22 mouse cellular contexts compared by ENCODE assay signal in the genomic region with DNA sequence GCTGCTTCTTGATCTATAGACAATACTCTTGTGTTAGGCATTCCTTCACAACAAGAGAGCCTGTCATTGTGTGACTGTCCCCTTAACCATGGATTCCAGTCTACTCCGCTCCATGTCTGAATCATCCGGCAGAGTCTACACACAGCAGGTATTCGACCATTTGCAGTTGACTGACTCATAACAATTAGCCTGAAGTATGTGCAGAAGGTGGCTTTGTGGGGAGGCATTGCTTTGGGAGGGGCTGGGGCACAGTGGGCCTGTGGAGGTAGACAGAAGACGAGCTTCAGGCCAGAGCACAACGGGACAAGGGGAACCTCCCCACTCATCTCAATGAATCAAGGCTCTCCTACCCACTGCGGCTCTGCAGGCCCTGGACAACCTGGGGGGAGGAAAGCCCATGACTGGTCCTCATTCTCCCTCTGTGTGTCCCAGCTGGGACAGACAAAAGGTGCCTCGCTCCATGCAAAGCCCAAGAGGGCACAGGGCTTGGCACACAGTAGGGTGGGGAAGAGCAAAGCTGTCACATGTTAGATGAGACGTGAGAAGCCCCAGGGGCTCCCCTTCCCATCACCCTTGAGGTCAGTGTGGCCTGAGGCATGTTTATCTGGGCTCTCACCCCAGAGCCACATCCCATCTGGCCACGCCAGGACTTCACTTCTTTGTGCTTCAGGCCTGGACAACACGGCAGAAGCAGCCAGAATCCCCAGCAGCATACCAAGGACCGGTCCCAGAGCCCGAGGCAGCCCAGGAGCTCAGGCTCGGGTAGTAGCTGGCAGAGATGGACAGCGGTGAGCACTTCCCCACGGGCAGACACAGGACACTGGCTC. TPM values are rescaled to one million over a fixed set of nuclear protein-coding genes. Genes with fewer than 3 reads are reported as not detected.
A peak's percentile ranks its signal among the peaks of the same experiment; 100 is the strongest.
DNase-seq lines count a peak whose midpoint lies in the region; ATAC-seq and TF ChIP-seq lines count a peak whose summit lies in the region.
"Had no signal": no experiment of that assay in that cellular context is flagged by ENCODE, and none has a peak within 500 bp of the region (broad histone marks: within the 10 kb centered on the region; RNA-seq: fewer than 3 reads in every experiment).

No protein-coding gene starts in this region.

- no peak for DNase-seq in forebrain, postnatal 0 days
- no peak for DNase-seq in Patski (ENCODE audit: low read depth, low spot score)
- DNase-seq in stomach, postnatal 0 days (ENCODE audit: low spot score) = no peak
- no peak for DNase-seq in kidney, postnatal 14 days
- DNase-seq: adrenal gland, postnatal 14 days; layer of hippocampus, adult 9-11 months; liver; right cerebral cortex, adult 18-20 months; spleen, adult 18-20 months had no signal

- peak overlapping the region; percentile 12; the same call in 1 of the 2 replicates for H3K9ac ChIP-seq in forebrain, embryonic 12.5 days
- no peak overlapping the region for H3K9ac ChIP-seq in forebrain, postnatal 0 days
- no peak overlapping the region for H3K9ac ChIP-seq in midbrain, embryonic 12.5 days (replicated peaks)
- H3K9ac ChIP-seq in midbrain, embryonic 16.5 days (ENCODE audit: low read depth, low read length) = no peak overlapping the region
- H3K9ac ChIP-seq in stomach, postnatal 0 days (ENCODE audit: low read length) = no peak overlapping the region
- H3K9ac ChIP-seq: heart, embryonic 15.5 days; hindbrain, embryonic 15.5 days; lung, embryonic 15.5 days had no signal

- peaks cover 4% of the 10 kb centered on the region; the same call in 1 of the 2 replicates for H3K4me1 ChIP-seq in forebrain, embryonic 12.5 days
- no peaks in the 10 kb centered on the region for H3K4me1 ChIP-seq in forebrain, postnatal 0 days (ENCODE audit: insufficient read depth)
- H3K4me1 ChIP-seq in midbrain, embryonic 12.5 days = no peaks in the 10 kb centered on the region
- no peaks in the 10 kb centered on the region for H3K4me1 ChIP-seq in midbrain, embryonic 16.5 days (ENCODE audit: control insufficient read depth, insufficient read depth, low read length)
- no peaks in the 10 kb centered on the region for H3K4me1 ChIP-seq in stomach, postnatal 0 days (replicated peaks; ENCODE audit: control insufficient read depth, insufficient read depth)
- H3K4me1 ChIP-seq: lung, embryonic 15.5 days had no signal

- WGBS in forebrain, embryonic 12.5 days = 70% methylated on average over 15 of the region's 15 CpGs
- WGBS in forebrain, postnatal 0 days = 72% methylated on average over 15 of the region's 15 CpGs
- 77% methylated on average over 15 of the region's 15 CpGs for WGBS in midbrain, embryonic 12.5 days
- 59% methylated on average over 15 of the region's 15 CpGs for WGBS in midbrain, embryonic 16.5 days
- WGBS in stomach, postnatal 0 days = 80% methylated on average over 15 of the region's 15 CpGs

- no peak overlapping the region for H3K4me3 ChIP-seq in forebrain, embryonic 12.5 days (replicated peaks)
- no peak overlapping the region for H3K4me3 ChIP-seq in forebrain, postnatal 0 days (ENCODE audit: low read depth, low read length)
- H3K4me3 ChIP-seq in midbrain, embryonic 12.5 days = no peak overlapping the region
- no peak overlapping the region for H3K4me3 ChIP-seq in midbrain, embryonic 16.5 days (ENCODE audit: low read depth, low read length)
- H3K4me3 ChIP-seq in stomach, postnatal 0 days (ENCODE audit: low read depth, low read length) = no peak overlapping the region
- H3K4me3 ChIP-seq: heart, embryonic 15.5 days; hindbrain, embryonic 15.5 days; lung, embryonic 15.5 days had no signal

- H3K36me3 ChIP-seq in forebrain, embryonic 12.5 days (replicated peaks) = peaks cover 62% of the 10 kb centered on the region
- peaks cover 61% of the 10 kb centered on the region for H3K36me3 ChIP-seq in forebrain, postnatal 0 days (ENCODE audit: insufficient read depth)
- H3K36me3 ChIP-seq in midbrain, embryonic 12.5 days = peaks cover 66% of the 10 kb centered on the region
- H3K36me3 ChIP-seq in midbrain, embryonic 16.5 days (ENCODE audit: control insufficient read depth, insufficient read depth, low read length) = peaks cover 46% of the 10 kb centered on the region
- H3K36me3 ChIP-seq in stomach, postnatal 0 days (ENCODE audit: control insufficient read depth, insufficient read depth, low read length) = peaks cover 50% of the 10 kb centered on the region

- H3K27ac ChIP-seq in forebrain, embryonic 12.5 days = 0 out of 2 replicates have a peak overlapping the region, but pooled peaks have one; percentile 25
- H3K27ac ChIP-seq in forebrain, postnatal 0 days (ENCODE audit: low read depth, low read length) = no peak overlapping the region
- 0 out of 2 replicates have a peak overlapping the region, but pooled peaks have one; percentile 30 for H3K27ac ChIP-seq in midbrain, embryonic 12.5 days (replicated peaks)
- H3K27ac ChIP-seq in midbrain, embryonic 16.5 days (ENCODE audit: low read length) = no peak overlapping the region
- H3K27ac ChIP-seq in stomach, postnatal 0 days (replicated peaks) = no peak overlapping the region
- H3K27ac ChIP-seq: heart, embryonic 15.5 days; hindbrain, embryonic 15.5 days; lung, embryonic 15.5 days had no signal

- POLR2A ChIA-PET in Patski (lab: Charles Lee) = interaction anchor here (0.7 to 1.2 kb wide), 3 partner anchors 12 to 192 kb away, joined by 3 to 6 read pairs (median 3); no protein-coding TSS in a partner anchor

- no peaks in the 10 kb centered on the region for H3K9me3 ChIP-seq in forebrain, embryonic 12.5 days
- no peaks in the 10 kb centered on the region for H3K9me3 ChIP-seq in forebrain, postnatal 0 days (ENCODE audit: low read length)
- no peaks in the 10 kb centered on the region for H3K9me3 ChIP-seq in midbrain, embryonic 12.5 days
- no peaks in the 10 kb centered on the region for H3K9me3 ChIP-seq in midbrain, embryonic 16.5 days (replicated peaks; ENCODE audit: control insufficient read depth, low read length, poor library complexity, severe bottlenecking)
- no peaks in the 10 kb centered on the region for H3K9me3 ChIP-seq in stomach, postnatal 0 days (ENCODE audit: control insufficient read depth, low read length)
- H3K9me3 ChIP-seq: heart, embryonic 15.5 days; hindbrain, embryonic 15.5 days; lung, embryonic 15.5 days had no signal

- in situ Hi-C loops in Patski (cut with MboI; ENCODE audit: low pct_unique_long_range_greater_than_20kb) = no loop called here

- TF ChIP-seq EP300 in stomach, postnatal 0 days (optimal IDR thresholded peaks at IDR 0.05) = no peak

- no peaks in the 10 kb centered on the region for H3K27me3 ChIP-seq in forebrain, embryonic 12.5 days
- no peaks in the 10 kb centered on the region for H3K27me3 ChIP-seq in forebrain, postnatal 0 days (ENCODE audit: insufficient read depth, low read length)
- no peaks in the 10 kb centered on the region for H3K27me3 ChIP-seq in midbrain, embryonic 12.5 days
- no peaks in the 10 kb centered on the region for H3K27me3 ChIP-seq in midbrain, embryonic 16.5 days (ENCODE audit: control insufficient read depth, insufficient read depth, low read depth, low read length)
- H3K27me3 ChIP-seq in Patski = no peaks in the 10 kb centered on the region
- no peaks in the 10 kb centered on the region for H3K27me3 ChIP-seq in stomach, postnatal 0 days (ENCODE audit: control insufficient read depth, insufficient read depth, low read length)
- H3K27me3 ChIP-seq: heart, embryonic 15.5 days; hindbrain, embryonic 15.5 days; lung, embryonic 15.5 days had no signal

- H3K4me2 ChIP-seq in forebrain, embryonic 12.5 days = no peak overlapping the region
- H3K4me2 ChIP-seq in forebrain, postnatal 0 days (ENCODE audit: low read depth) = no peak overlapping the region
- H3K4me2 ChIP-seq in midbrain, embryonic 12.5 days (replicated peaks) = no peak overlapping the region
- H3K4me2 ChIP-seq in midbrain, embryonic 16.5 days (ENCODE audit: low read length) = no peak overlapping the region
- no peak overlapping the region for H3K4me2 ChIP-seq in stomach, postnatal 0 days (replicated peaks; ENCODE audit: low read depth)
- H3K4me2 ChIP-seq: heart, embryonic 15.5 days; hindbrain, embryonic 15.5 days; lung, embryonic 15.5 days had no signal

- CTCF ChIA-PET in Patski (lab: Charles Lee) = interaction anchor here (1.0 to 1.6 kb wide), 3 partner anchors 10 to 35 kb away, joined by 3 to 7 read pairs (median 3); no protein-coding TSS in a partner anchor

- ATAC-seq in forebrain, embryonic 12.5 days (ENCODE audit: low FRiP score) = peak; percentile 27; the same call in 1 of the 2 replicates
- no peak for ATAC-seq in forebrain, postnatal 0 days
- ATAC-seq in midbrain, embryonic 12.5 days (ENCODE audit: low FRiP score, low read depth) = no peak
- no peak for ATAC-seq in midbrain, embryonic 16.5 days
- ATAC-seq in Patski = peak; percentile 68
- ATAC-seq in stomach, postnatal 0 days (ENCODE audit: low FRiP score, low TSS enrichment) = no peak
- ATAC-seq: CD4-positive, CD25-positive, alpha-beta regulatory T cell, adult 4 months had no signal

- TF ChIP-seq CTCF in forebrain, postnatal 0 days (IDR thresholded peaks at IDR 0.05; ENCODE audit: low read depth) = no peak
- no peak for TF ChIP-seq CTCF in Patski (IDR thresholded peaks at IDR 0.05)
- no peak for TF ChIP-seq CTCF in stomach, postnatal 0 days (IDR thresholded peaks at IDR 0.05; ENCODE audit: low read depth)

RNA-seq across cellular contexts. Expression of gene Lman1l, which starts 5.3 kb away (rescaled TPM):
- polyA plus RNA-seq in forebrain, embryonic 12.5 days (2016; fragmentation: Nextera tagmentation; extraction: Ambion mirVana) = not detected in 2 replicates
- total RNA-seq in forebrain, postnatal 0 days (2014; rRNA removed) = not detected in 2 replicates
- polyA plus RNA-seq in forebrain, postnatal 0 days (2015; fragmentation: Nextera tagmentation; extraction: Ambion mirVana) = not detected in 2 replicates
- polyA plus RNA-seq in midbrain, embryonic 12.5 days (2016; fragmentation: Nextera tagmentation; extraction: Ambion mirVana) = 0.10 TPM in 1 of 2 replicates, not detected in the other
- not detected in 2 replicates for polyA plus RNA-seq in midbrain, embryonic 16.5 days (2015; fragmentation: Nextera tagmentation; extraction: Ambion mirVana)
- 0.09 TPM for polyA plus RNA-seq in Patski (2021)
- not detected in 2 replicates for polyA plus RNA-seq in stomach, postnatal 0 days (2015; fragmentation: Nextera tagmentation; extraction: Ambion mirVana)
- total RNA-seq: adrenal gland, postnatal 14 days; left cerebral cortex, postnatal 10 days had no signal
- polyA plus RNA-seq: gonadal fat pad, adult 2 months; heart, embryonic 15.5 days; hindbrain, embryonic 15.5 days; kidney, embryonic 16.5 days; lung, embryonic 15.5 days; stomach, embryonic 16.5 days had no signal

RNA-seq across cellular contexts. Expression of gene Cplx3, which starts 19.8 kb away (rescaled TPM):
- 0.65 TPM in 1 of 2 replicates, not detected in the other for polyA plus RNA-seq in forebrain, embryonic 12.5 days (2016; fragmentation: Nextera tagmentation; extraction: Ambion mirVana)
- total RNA-seq in forebrain, postnatal 0 days (2014; rRNA removed) = 0.67 and 1.8 TPM in 2 replicates
- 1.2 and 2.6 TPM in 2 replicates for polyA plus RNA-seq in forebrain, postnatal 0 days (2015; fragmentation: Nextera tagmentation; extraction: Ambion mirVana)
- polyA plus RNA-seq in midbrain, embryonic 12.5 days (2016; fragmentation: Nextera tagmentation; extraction: Ambion mirVana) = 3.7 and 4.8 TPM in 2 replicates
- 0.46 and 1.3 TPM in 2 replicates for polyA plus RNA-seq in midbrain, embryonic 16.5 days (2015; fragmentation: Nextera tagmentation; extraction: Ambion mirVana)
- 0.72 TPM for polyA plus RNA-seq in Patski (2021)
- polyA plus RNA-seq in stomach, postnatal 0 days (2015; fragmentation: Nextera tagmentation; extraction: Ambion mirVana) = not detected in 2 replicates
- total RNA-seq: adrenal gland, postnatal 14 days; neutrophil, adult 5-6 weeks had no signal
- polyA plus RNA-seq: CD4-positive, CD25-positive, alpha-beta regulatory T cell, adult 4 months; gonadal fat pad, adult 2 months; heart, embryonic 15.5 days; kidney, embryonic 16.5 days; lung, embryonic 15.5 days; stomach, embryonic 16.5 days had no signal

RNA-seq across cellular contexts. Expression of gene Csk, which starts 27.5 kb away (rescaled TPM):
- polyA plus RNA-seq in forebrain, embryonic 12.5 days (2016; fragmentation: Nextera tagmentation; extraction: Ambion mirVana) = 28.6 and 29.8 TPM in 2 replicates
- 105 and 135 TPM in 2 replicates for total RNA-seq in forebrain, postnatal 0 days (2014; rRNA removed)
- 37.0 and 46.3 TPM in 2 replicates for polyA plus RNA-seq in forebrain, postnatal 0 days (2015; fragmentation: Nextera tagmentation; extraction: Ambion mirVana)
- polyA plus RNA-seq in midbrain, embryonic 12.5 days (2016; fragmentation: Nextera tagmentation; extraction: Ambion mirVana) = 35.3 and 40.0 TPM in 2 replicates
- polyA plus RNA-seq in midbrain, embryonic 16.5 days (2015; fragmentation: Nextera tagmentation; extraction: Ambion mirVana) = 38.2 and 39.2 TPM in 2 replicates
- polyA plus RNA-seq in Patski (2021) = 117 TPM
- polyA plus RNA-seq in stomach, postnatal 0 days (2015; fragmentation: Nextera tagmentation; extraction: Ambion mirVana) = 20.7 and 23.9 TPM in 2 replicates

RNA-seq across cellular contexts. Expression of gene Ulk3, which starts 36.6 kb away (rescaled TPM):
- 19.9 and 24.1 TPM in 2 replicates for polyA plus RNA-seq in forebrain, embryonic 12.5 days (2016; fragmentation: Nextera tagmentation; extraction: Ambion mirVana)
- 24.6 and 31.4 TPM in 2 replicates for total RNA-seq in forebrain, postnatal 0 days (2014; rRNA removed)
- polyA plus RNA-seq in forebrain, postnatal 0 days (2015; fragmentation: Nextera tagmentation; extraction: Ambion mirVana) = 6.0 and 15.6 TPM in 2 replicates
- 21.6 and 22.9 TPM in 2 replicates for polyA plus RNA-seq in midbrain, embryonic 12.5 days (2016; fragmentation: Nextera tagmentation; extraction: Ambion mirVana)
- 29.5 and 38.3 TPM in 2 replicates for polyA plus RNA-seq in midbrain, embryonic 16.5 days (2015; fragmentation: Nextera tagmentation; extraction: Ambion mirVana)
- 30.7 TPM for polyA plus RNA-seq in Patski (2021)
- 8.4 and 8.6 TPM in 2 replicates for polyA plus RNA-seq in stomach, postnatal 0 days (2015; fragmentation: Nextera tagmentation; extraction: Ambion mirVana)

RNA-seq across cellular contexts. Expression of gene Cyp1a2, which starts 57.6 kb away (rescaled TPM):
- not detected in 2 replicates for polyA plus RNA-seq in forebrain, embryonic 12.5 days (2016; fragmentation: Nextera tagmentation; extraction: Ambion mirVana)
- not detected in 2 replicates for total RNA-seq in forebrain, postnatal 0 days (2014; rRNA removed)
- not detected in 2 replicates for polyA plus RNA-seq in forebrain, postnatal 0 days (2015; fragmentation: Nextera tagmentation; extraction: Ambion mirVana)
- not detected in 2 replicates for polyA plus RNA-seq in midbrain, embryonic 12.5 days (2016; fragmentation: Nextera tagmentation; extraction: Ambion mirVana)
- not detected in 2 replicates for polyA plus RNA-seq in midbrain, embryonic 16.5 days (2015; fragmentation: Nextera tagmentation; extraction: Ambion mirVana)
- not detected for polyA plus RNA-seq in Patski (2021)
- polyA plus RNA-seq in stomach, postnatal 0 days (2015; fragmentation: Nextera tagmentation; extraction: Ambion mirVana) = not detected in 2 replicates
- total RNA-seq: left cerebral cortex, postnatal 10 days; neutrophil, adult 5-6 weeks had no signal
- polyA plus RNA-seq: CD4-positive, CD25-positive, alpha-beta regulatory T cell, adult 4 months; frontal cortex, adult 2 months; heart, embryonic 15.5 days; hindbrain, embryonic 15.5 days; kidney, embryonic 16.5 days; lung, embryonic 15.5 days; stomach, embryonic 16.5 days had no signal

Comparison
In these comparisons a context has a peak if more than half of its experiments do, and no peak if none do; other contexts are left out.
1. ATAC-seq: peak in forebrain, embryonic 12.5 days (single experiment) and Patski (single experiment); none in forebrain, postnatal 0 days (single experiment), midbrain, embryonic 12.5 days (single experiment), midbrain, embryonic 16.5 days (single experiment) and stomach, postnatal 0 days (single experiment).
2. H3K27ac ChIP-seq: peak in forebrain, embryonic 12.5 days (single experiment) and midbrain, embryonic 12.5 days (single experiment); none in forebrain, postnatal 0 days (single experiment), midbrain, embryonic 16.5 days (single experiment) and stomach, postnatal 0 days (single experiment).